Mouse (Mus musculus) erythroblast, embryonic 14.5 days (primary cell): Measurements from ENCODE around the gene Tmem91. TPM values are rescaled to one million over a fixed set of nuclear protein-coding genes. Genes with fewer than 3 reads are reported as not detected.

Source experiments
- H3K27me3 ChIP-seq: 2 replicates; pipeline ENCODE4 v1.6.1; 2012; ENCODE audit warnings: inconsistent platforms; ENCODE audit not compliant: control insufficient read depth
- H3K36me3 ChIP-seq: 2 replicates; pipeline ENCODE4 v1.6.1; 2012; ENCODE audit warnings: mild to moderate bottlenecking, inconsistent platforms; ENCODE audit not compliant: control insufficient read depth
- H3K4me1 ChIP-seq: 2 replicates; pipeline ENCODE4 v1.6.1; 2012; ENCODE audit warnings: inconsistent platforms; ENCODE audit not compliant: control insufficient read depth
- H3K4me3 ChIP-seq: replicated peaks from 2 replicates; pipeline ENCODE3; 2012; ENCODE audit warnings: moderate library complexity, mild to moderate bottlenecking, inconsistent platforms
- H3K9me3 ChIP-seq: 2 replicates; pipeline ENCODE4 v1.6.1; 2012; ENCODE audit warnings: low read length, inconsistent platforms, mixed read lengths; ENCODE audit not compliant: control insufficient read depth
- GATA1 ChIP-seq: IDR thresholded peaks from 2 replicates; pipeline ENCODE4 v1.6.1; 2012; ENCODE audit warnings: low read length, inconsistent platforms, mixed read lengths
- TAL1 ChIP-seq: IDR thresholded peaks from 3 replicates; pipeline ENCODE4 v1.6.1; 2012; ENCODE audit warnings: low read length, inconsistent platforms, mixed read lengths
- polyA plus RNA-seq: library from polyadenylated mRNA; stranded (reverse); fragments of >175 nt; gene quantifications from 2 replicates; pipeline ENCODE4 v1.2.3, GENCODE M21; 2012

Tmem91 gene
- polyA plus RNA-seq, 1 experiment = 0.01 TPM

DNA sequence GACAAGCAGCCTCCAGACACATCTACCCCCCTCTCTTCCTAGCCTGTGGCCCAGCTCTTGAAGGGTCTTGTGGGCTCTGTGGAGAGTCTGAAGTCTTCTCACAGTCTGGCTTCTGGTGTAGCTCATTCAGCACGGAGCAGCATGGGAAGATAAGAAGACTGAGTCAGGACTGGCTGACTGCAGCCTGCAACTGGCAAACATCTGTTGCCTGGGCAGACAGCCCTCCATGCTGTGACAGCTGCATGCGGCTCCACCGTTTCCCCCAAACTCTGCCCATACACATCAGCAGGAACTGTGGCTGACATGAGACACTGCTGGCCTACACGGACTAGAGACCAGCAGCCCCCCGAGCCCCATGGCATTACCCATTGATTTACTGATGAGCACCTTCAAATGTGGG, 50.1 kb downstream of the Tmem91 start:
- Histone ChIP-seq H3K9me3 (no peaks in the 10 kb centered on the region), H3K4me3 (no peak overlapping the region), H3K4me1 (peaks cover 40% of the 10 kb centered on the region), H3K27me3 (no peaks in the 10 kb centered on the region), H3K36me3 (peaks cover 29% of the 10 kb centered on the region)
- no peak for TF ChIP-seq TAL1
- no peak for TF ChIP-seq GATA1

DNA sequence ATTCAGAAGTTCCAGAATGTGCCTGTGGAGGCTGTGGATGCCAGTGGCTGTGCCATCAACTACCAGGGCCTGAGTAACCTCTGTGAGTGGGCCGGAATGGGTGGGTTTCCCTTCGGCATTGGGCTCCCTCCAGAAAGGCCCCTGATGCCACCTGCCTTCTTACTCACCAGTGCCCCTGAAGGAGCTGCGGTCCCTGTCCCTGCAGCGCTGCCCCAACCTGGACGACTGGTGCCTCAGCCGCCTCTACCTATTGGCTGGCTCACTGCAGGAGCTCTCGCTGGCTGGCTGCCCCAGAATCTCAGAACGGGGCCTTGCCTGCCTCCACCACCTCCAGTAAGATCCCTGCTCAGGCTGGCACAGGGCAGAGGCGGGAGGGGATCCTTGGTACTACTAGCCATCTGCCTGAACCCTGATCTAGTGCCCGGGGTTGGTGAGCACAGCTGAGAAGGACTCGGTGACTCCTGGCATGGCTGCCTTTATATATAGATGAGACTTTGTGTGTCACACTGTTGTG, 51.1 kb downstream of the Tmem91 start:
- Histone ChIP-seq H3K9me3 (no peaks in the 10 kb centered on the region), H3K4me1 (peaks cover 47% of the 10 kb centered on the region), H3K4me3 (no peak overlapping the region), H3K27me3 (no peaks in the 10 kb centered on the region), H3K36me3 (peaks cover 27% of the 10 kb centered on the region)
- TF ChIP-seq TAL1 (no peak), GATA1 (no peak)

DNA sequence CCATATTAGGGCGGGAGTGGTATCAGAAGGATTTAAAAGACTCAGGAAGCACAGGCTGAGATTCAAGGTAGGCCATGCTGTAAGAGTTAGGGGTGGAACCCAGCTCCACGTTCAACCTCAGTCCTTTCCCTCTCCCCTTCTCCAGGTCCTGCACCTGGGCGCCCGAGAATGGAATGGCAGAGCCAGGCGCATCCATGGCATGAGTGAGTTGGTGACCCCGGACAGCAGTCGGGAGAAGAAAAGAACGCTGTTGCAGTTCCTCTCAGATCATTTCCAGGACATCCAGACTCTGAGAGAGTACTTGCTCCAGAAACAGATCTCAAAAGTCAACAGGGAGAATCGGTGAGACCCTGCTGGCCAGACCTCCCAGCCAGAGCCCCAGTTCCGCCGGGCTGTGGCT, 54.2 kb downstream of the Tmem91 start:
- no peak for TF ChIP-seq TAL1
- no peak for TF ChIP-seq GATA1
- Histone ChIP-seq H3K27me3 (no peaks in the 10 kb centered on the region), H3K36me3 (peaks cover 26% of the 10 kb centered on the region), H3K4me3 (no peak overlapping the region), H3K9me3 (no peaks in the 10 kb centered on the region), H3K4me1 (peaks cover 20% of the 10 kb centered on the region)

DNA sequence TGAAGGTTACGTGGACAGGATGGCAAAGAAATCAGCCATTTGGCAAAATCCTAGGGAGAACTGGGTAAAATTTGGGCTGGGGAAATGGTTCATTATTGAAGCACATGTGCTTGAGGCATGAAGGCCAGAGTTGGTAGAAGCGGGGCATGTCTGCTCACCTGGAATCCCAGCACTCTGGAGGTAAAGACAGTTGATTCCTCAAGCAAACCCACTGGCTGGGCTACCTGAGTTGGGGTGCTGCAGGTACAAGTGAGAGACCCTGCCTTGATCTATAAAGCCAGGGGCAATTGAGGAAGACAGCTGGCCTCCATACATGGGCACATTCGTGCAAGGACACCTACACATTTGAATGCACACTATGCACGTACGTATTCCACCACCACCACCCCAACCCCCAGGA, 54.9 kb downstream of the Tmem91 start:
- Histone ChIP-seq H3K4me1 (peaks cover 17% of the 10 kb centered on the region), H3K9me3 (no peaks in the 10 kb centered on the region), H3K36me3 (peaks cover 23% of the 10 kb centered on the region), H3K4me3 (peak overlapping the region; percentile 83), H3K27me3 (no peaks in the 10 kb centered on the region)
- TF ChIP-seq TAL1 (no peak), GATA1 (no peak)

DNA sequence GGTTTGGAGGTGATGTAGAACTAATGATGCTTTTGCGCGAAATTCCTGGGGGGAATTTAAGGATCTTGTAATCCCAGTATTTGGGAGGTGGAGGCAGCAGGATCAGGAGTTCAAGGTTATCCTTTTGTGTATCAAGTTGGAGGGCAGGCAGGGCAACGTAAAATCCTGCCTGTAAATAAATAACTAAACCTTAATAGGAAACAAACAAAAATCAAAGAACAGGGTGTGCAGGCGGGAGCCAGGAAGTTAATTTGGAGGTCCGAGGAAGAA, 55.3 kb downstream of the Tmem91 start:
- Histone ChIP-seq H3K9me3 (no peaks in the 10 kb centered on the region), H3K36me3 (peaks cover 21% of the 10 kb centered on the region), H3K4me3 (peak overlapping the region; percentile 83), H3K27me3 (no peaks in the 10 kb centered on the region), H3K4me1 (peaks cover 17% of the 10 kb centered on the region)
- no peak for TF ChIP-seq GATA1
- no peak for TF ChIP-seq TAL1

Other genes with a start within 250 kb of the Tmem91 start
- gene Ceacam1, start 197.6 kb downstream of the Tmem91 start, polyA plus RNA-seq = 0.01 TPM in 1 of 2 replicates, not detected in the other
- gene Ceacam2, start 135.3 kb downstream of the Tmem91 start, polyA plus RNA-seq = not detected in 2 replicates
- gene Erich4, start 59.3 kb downstream of the Tmem91 start, polyA plus RNA-seq = not detected in 2 replicates
- gene Dmac2, start 55.8 kb downstream of the Tmem91 start, polyA plus RNA-seq = 0.73 and 1.1 TPM in 2 replicates
- gene B3gnt8, start 48.5 kb downstream of the Tmem91 start, polyA plus RNA-seq = 0.10 and 0.23 TPM in 2 replicates
- gene Bckdha, start 16.2 kb downstream of the Tmem91 start, polyA plus RNA-seq = 2.4 and 3.2 TPM in 2 replicates
- gene Exosc5, start 16.0 kb downstream of the Tmem91 start, polyA plus RNA-seq = 11.8 and 15.6 TPM in 2 replicates
- gene B9d2, start 5.6 kb upstream of the Tmem91 start, polyA plus RNA-seq = 4.8 and 8.3 TPM in 2 replicates
- gene Tgfb1, start 11.8 kb upstream of the Tmem91 start, polyA plus RNA-seq = 21.9 and 23.6 TPM in 2 replicates
- gene Ccdc97, start 43.9 kb upstream of the Tmem91 start, polyA plus RNA-seq = 8.8 and 9.3 TPM in 2 replicates
- 32.8 and 36.7 TPM in 2 replicates for gene Hnrnpul1, start 79.6 kb upstream of the Tmem91 start, polyA plus RNA-seq
- 0.26 and 0.61 TPM in 2 replicates for gene Axl, start 113.5 kb upstream of the Tmem91 start, polyA plus RNA-seq
- not detected in 2 replicates for gene Cyp2s1, start 141.7 kb upstream of the Tmem91 start, polyA plus RNA-seq
- not detected in 2 replicates for gene Cyp2b10, start 222.5 kb upstream of the Tmem91 start, polyA plus RNA-seq